Mouse (Mus musculus): ENCODE results near the gene Eif3l.

- TF ChIP-seq CTCF (IDR thresholded peaks at IDR 0.05; ENCODE audit: insufficient read depth, low read length) (no peak), POLR2A (IDR thresholded peaks at IDR 0.05; ENCODE audit: borderline replicate concordance, extremely low read depth, low read depth, low read length) (no peak)
Observed at GRCm38 (mm10) chr15:79068416-79068815, 6.6 kb upstream of the Eif3l start.

Measured in lung, adult 2 months (tissue).